Mouse (Mus musculus) neutrophil, adult 5-6 weeks (primary cell): Measurements from ENCODE around the gene Pth1r. TPM values are rescaled to one million over a fixed set of nuclear protein-coding genes. Genes with fewer than 3 reads are reported as not detected.

Experiments
- total RNA-seq: library from RNA; stranded (forward); fragments of 200-1000 nt; gene quantifications from 2 replicates; pipeline ENCODE4 v1.2.3, GENCODE M21; 2017

The Pth1r gene
- total RNA-seq, 1 experiment from 2014 or later: not detected

Other genes starting within 250 kb of the Pth1r start
- 381 and 399 TPM in 2 replicates for gene Setd2, start 214.5 kb downstream of the Pth1r start, total RNA-seq
- 13.8 and 14.0 TPM in 2 replicates for gene Nradd, start 122.7 kb downstream of the Pth1r start, total RNA-seq
- 110 and 138 TPM in 2 replicates for gene Nbeal2, start 93.0 kb downstream of the Pth1r start, total RNA-seq
- 123 and 125 TPM in 2 replicates for gene Ccdc12, start 90.6 kb downstream of the Pth1r start, total RNA-seq
- gene Myl3, start 5.3 kb downstream of the Pth1r start, total RNA-seq: not detected in 2 replicates
- gene Prss42, start 51.0 kb upstream of the Pth1r start, total RNA-seq: not detected in 2 replicates
- gene Prss44, start 66.8 kb upstream of the Pth1r start, total RNA-seq: not detected in 2 replicates
- not detected in 2 replicates for gene Prss43, start 79.5 kb upstream of the Pth1r start, total RNA-seq
- gene Prss45, start 87.4 kb upstream of the Pth1r start, total RNA-seq: not detected in 2 replicates
- gene Prss46, start 97.4 kb upstream of the Pth1r start, total RNA-seq: not detected in 2 replicates
- not detected in 2 replicates for gene Prss50, start 110.8 kb upstream of the Pth1r start, total RNA-seq
- 16.4 and 18.2 TPM in 2 replicates for gene Als2cl, start 132.7 kb upstream of the Pth1r start, total RNA-seq
- gene Tmie, start 133.0 kb upstream of the Pth1r start, total RNA-seq: 2.6 and 2.9 TPM in 2 replicates
- 1.4 TPM in 1 of 2 replicates, not detected in the other for gene Fam240a, start 169.7 kb upstream of the Pth1r start, total RNA-seq
- gene Tdgf1, start 199.0 kb upstream of the Pth1r start, total RNA-seq: 0.49 and 1.0 TPM in 2 replicates
- gene Lrrc2, start 204.4 kb upstream of the Pth1r start, total RNA-seq: not detected in 2 replicates
- gene Rtp3, start 243.4 kb upstream of the Pth1r start, total RNA-seq: not detected in 2 replicates